Mouse (Mus musculus) lung, postnatal 0 days (tissue): ENCODE results near the gene Aff1. TPM values are rescaled to one million over a fixed set of nuclear protein-coding genes. Genes with fewer than 3 reads are reported as not detected.

ENCODE experiments used
- ATAC-seq: fragments of 200-750 bp; cut with Nextera tagmentation; 2 replicates; pipeline ENCODE4 v1.8.0; 2017; ENCODE audit warnings: moderate library complexity
- DNase-seq: peaks from one replicate; pipeline ENCODE4 v3.0.0-alpha.2; 2016; ENCODE audit warnings: low spot score
- H3K27ac ChIP-seq: fragments of 300-500 bp; sonication (generic); 2 replicates; pipeline ENCODE4 v1.5.1; 2014; ENCODE audit warnings: antibody characterized with exemption, mild to moderate bottlenecking, low read length, mixed read lengths
- H3K27me3 ChIP-seq: fragments of 300-500 bp; sonication (generic); replicated peaks from 2 replicates; pipeline ENCODE4 v1.6.1; 2014; ENCODE audit warnings: low read length, mixed read lengths; ENCODE audit not compliant: insufficient read depth
- H3K36me3 ChIP-seq: fragments of 300-500 bp; sonication (generic); 2 replicates; pipeline ENCODE4 v1.6.1; 2014; ENCODE audit warnings: low read length, mixed read lengths; ENCODE audit not compliant: insufficient read depth
- H3K4me1 ChIP-seq: fragments of 300-500 bp; sonication (generic); 2 replicates; pipeline ENCODE4 v1.6.1; 2014; ENCODE audit warnings: antibody characterized with exemption, low read depth, low read length, mixed read lengths; ENCODE audit not compliant: insufficient read depth
- H3K4me2 ChIP-seq: fragments of 300-500 bp; sonication (generic); replicated peaks from 2 replicates; pipeline ENCODE4 v1.6.1; 2014; ENCODE audit warnings: low read depth, mild to moderate bottlenecking, low read length, moderate library complexity, mixed read lengths
- H3K4me3 ChIP-seq: fragments of 300-500 bp; sonication (generic); 2 replicates; pipeline ENCODE4 v1.5.1; 2014; ENCODE audit warnings: low read depth, low read length
- H3K9ac ChIP-seq: fragments of 300-500 bp; sonication (generic); replicated peaks from 2 replicates; pipeline ENCODE4 v1.6.1; 2014; ENCODE audit warnings: low read depth, mild to moderate bottlenecking
- H3K9me3 ChIP-seq: fragments of 300-500 bp; sonication (generic); 2 replicates; pipeline ENCODE4 v1.6.1; 2016; ENCODE audit warnings: low read length, mixed read lengths
- CTCF ChIP-seq: IDR thresholded peaks from 2 replicates; pipeline ENCODE4 v1.5.1; 2016; ENCODE audit warnings: antibody characterized with exemption, mild to moderate bottlenecking
- EP300 ChIP-seq: IDR thresholded peaks from 2 replicates; pipeline ENCODE4 v1.6.1; 2016; ENCODE audit warnings: antibody characterized with exemption, mild to moderate bottlenecking, control low read depth
- WGBS: fragments of 180-500 bp; shearing (Covaris S2); extraction: QIAGEN DNeasy Blood & Tissue Kit; methylation state at CpG from one replicate; pipeline ENCODE4 v1.1.7; 2014; 5-methylcytosine and 5-hydroxymethylcytosine counted together
- polyA plus RNA-seq: library from polyadenylated mRNA; unstranded; fragments of >200 nt; fragmentation: Nextera tagmentation; extraction: Ambion mirVana; gene quantifications from 2 replicates; pipeline ENCODE4 v1.2.1, GENCODE M21; 2015

The Aff1 gene
- polyA plus RNA-seq, 1 experiment from 2014 or later = 9.4 TPM

DNA sequence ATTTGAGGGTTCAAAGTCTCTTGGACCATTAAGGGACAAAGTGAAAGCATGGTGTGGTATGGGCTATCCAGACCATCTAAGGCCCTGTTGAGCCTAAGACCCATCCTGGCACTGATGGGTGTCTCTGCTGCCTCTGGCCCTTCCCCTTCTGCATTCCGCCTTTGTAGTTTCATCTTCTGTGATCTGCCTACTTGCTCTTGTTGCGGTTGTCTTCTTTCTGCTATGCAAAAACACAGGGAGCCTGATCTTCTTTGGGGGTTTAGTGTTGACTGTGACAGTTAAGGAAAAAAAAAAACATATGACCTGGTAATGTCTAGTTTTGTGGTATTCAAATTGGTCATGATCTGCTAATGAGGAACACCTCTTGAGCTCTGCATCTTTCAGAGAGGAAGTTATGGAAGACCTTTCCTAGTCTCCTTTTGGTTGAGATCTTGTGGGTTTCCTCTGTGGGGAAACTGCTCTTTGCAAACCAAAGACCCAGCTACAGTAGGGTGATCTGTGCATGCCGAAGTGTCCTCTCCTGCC is 54.4 kb downstream of the Aff1 start:
- H3K4me1 ChIP-seq = no peaks in the 10 kb centered on the region
- WGBS = 89% methylated on average over 3 of the region's 3 CpGs
- no peak for ATAC-seq

DNA sequence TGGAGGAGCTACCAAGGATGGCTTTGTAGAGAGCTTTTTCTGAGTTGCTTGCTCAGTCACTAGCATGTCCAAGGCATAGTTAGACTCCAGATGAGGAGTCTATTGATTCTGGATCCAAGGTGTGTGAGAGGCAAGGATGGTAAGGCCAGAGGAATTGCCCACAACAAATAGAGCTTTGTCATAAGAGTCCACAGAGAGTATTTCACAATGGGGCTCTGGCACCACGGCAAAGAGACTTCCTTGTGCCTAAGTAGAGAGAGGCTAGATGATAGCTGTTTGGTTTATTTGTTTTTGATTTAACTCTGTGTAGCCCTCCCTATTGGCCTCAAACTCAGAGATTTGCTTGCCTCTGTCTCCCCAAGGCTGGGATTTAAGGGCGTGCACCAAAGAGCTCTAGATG is 54.9 kb downstream of the Aff1 start:
- no peaks in the 10 kb centered on the region for H3K4me1 ChIP-seq
- H3K27ac ChIP-seq = no peak overlapping the region
- no peak overlapping the region for H3K4me2 ChIP-seq
- H3K9me3 ChIP-seq = no peaks in the 10 kb centered on the region
- no peak overlapping the region for H3K4me3 ChIP-seq
- no peak overlapping the region for H3K9ac ChIP-seq
- DNase-seq (peak; percentile 38), ATAC-seq (peak; percentile 55)
- no peak for TF ChIP-seq CTCF
- TF ChIP-seq EP300 = no peak
- WGBS = 53% methylated on average over 2 of the region's 2 CpGs
- no peaks in the 10 kb centered on the region for H3K27me3 ChIP-seq
- H3K36me3 ChIP-seq = no peaks in the 10 kb centered on the region

More for the DNA sequence above, 54.4 kb downstream of the Aff1 start:
- no peak for DNase-seq
- Histone ChIP-seq H3K36me3 (no peaks in the 10 kb centered on the region), H3K9me3 (no peaks in the 10 kb centered on the region), H3K27me3 (no peaks in the 10 kb centered on the region), H3K9ac (no peak overlapping the region), H3K4me2 (no peak overlapping the region), H3K4me3 (no peak overlapping the region), H3K27ac (no peak overlapping the region)
- no peak for TF ChIP-seq CTCF
- TF ChIP-seq EP300 = no peak

DNA sequence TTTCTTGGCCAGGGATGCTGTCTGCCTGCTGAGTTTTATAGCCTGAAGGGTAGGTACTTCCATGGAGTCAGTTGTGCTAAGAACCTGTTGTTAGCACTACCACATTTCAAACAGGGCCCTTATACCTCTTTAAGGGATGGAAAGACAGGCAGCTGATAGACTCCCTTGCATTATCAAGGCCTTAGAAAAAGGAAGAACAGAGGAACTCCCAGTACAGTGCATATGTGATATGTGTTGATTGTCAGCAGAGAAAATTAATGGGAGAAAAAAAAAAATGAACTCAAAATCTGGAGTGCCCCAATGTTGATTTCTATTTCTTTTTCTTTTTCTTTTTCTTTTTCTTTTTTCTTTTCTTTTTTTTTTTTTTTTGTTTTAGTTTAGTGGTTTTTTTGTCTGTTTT is 56.2 kb downstream of the Aff1 start:
- Histone ChIP-seq H3K27me3 (no peaks in the 10 kb centered on the region), H3K27ac (no peak overlapping the region), H3K9ac (no peak overlapping the region), H3K4me3 (no peak overlapping the region), H3K36me3 (no peaks in the 10 kb centered on the region), H3K9me3 (no peaks in the 10 kb centered on the region), H3K4me1 (peaks cover 7% of the 10 kb centered on the region; the same call in 1 of the 2 replicates), H3K4me2 (no peak overlapping the region)
- TF ChIP-seq CTCF (no peak), EP300 (no peak)
- ATAC-seq (no peak), DNase-seq (no peak)

DNA sequence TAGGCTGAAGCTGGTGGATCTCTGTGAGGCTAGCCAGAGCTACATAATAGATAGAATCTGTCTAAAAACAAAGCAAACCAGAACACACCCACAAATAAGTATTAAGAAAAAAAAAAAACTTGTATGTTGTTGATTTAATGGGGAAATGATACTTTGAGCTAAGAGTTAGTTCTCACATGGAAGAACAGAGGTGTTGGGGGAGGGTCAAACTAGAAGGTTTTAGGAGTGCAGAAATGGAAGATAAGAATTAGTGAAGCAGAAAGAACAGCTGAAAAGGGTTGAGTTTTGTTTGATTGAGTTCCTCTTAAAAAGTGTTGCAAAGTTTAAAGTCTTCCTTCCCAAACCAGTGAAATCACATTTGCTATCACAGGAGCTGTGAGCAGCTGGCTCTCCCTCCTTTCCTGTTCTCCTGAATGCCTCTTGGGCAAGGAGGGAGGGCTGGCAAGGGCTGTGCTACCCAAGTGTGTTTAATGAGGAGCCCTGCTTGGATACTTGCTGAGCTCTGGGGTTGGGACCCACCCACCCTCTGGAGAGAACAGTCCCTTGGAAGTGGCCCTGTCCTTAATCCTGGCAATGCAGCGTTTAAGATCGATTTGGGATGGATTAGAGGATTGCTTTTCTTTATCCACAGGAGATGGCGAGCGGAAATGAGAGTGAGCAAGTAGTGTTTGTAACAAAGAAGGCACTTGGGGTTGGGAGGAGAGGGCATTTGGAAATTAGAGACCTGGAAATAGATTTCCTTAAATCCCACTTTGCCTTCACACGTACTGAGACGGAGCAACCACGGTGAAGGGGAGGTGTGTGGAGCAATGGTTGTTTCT is 57.5 kb downstream of the Aff1 start:
- ATAC-seq (no peak), DNase-seq (peak; percentile 35)
- Histone ChIP-seq H3K27ac (peak overlapping the region; percentile 9; the same call in 1 of the 2 replicates), H3K4me1 (peaks cover 7% of the 10 kb centered on the region; the same call in 1 of the 2 replicates), H3K36me3 (no peaks in the 10 kb centered on the region), H3K4me2 (no peak overlapping the region), H3K9ac (no peak overlapping the region), H3K9me3 (no peaks in the 10 kb centered on the region), H3K4me3 (no peak overlapping the region), H3K27me3 (no peaks in the 10 kb centered on the region)
- WGBS = 70% methylated on average over 7 of the region's 7 CpGs
- TF ChIP-seq EP300 (no peak), CTCF (no peak)

DNA sequence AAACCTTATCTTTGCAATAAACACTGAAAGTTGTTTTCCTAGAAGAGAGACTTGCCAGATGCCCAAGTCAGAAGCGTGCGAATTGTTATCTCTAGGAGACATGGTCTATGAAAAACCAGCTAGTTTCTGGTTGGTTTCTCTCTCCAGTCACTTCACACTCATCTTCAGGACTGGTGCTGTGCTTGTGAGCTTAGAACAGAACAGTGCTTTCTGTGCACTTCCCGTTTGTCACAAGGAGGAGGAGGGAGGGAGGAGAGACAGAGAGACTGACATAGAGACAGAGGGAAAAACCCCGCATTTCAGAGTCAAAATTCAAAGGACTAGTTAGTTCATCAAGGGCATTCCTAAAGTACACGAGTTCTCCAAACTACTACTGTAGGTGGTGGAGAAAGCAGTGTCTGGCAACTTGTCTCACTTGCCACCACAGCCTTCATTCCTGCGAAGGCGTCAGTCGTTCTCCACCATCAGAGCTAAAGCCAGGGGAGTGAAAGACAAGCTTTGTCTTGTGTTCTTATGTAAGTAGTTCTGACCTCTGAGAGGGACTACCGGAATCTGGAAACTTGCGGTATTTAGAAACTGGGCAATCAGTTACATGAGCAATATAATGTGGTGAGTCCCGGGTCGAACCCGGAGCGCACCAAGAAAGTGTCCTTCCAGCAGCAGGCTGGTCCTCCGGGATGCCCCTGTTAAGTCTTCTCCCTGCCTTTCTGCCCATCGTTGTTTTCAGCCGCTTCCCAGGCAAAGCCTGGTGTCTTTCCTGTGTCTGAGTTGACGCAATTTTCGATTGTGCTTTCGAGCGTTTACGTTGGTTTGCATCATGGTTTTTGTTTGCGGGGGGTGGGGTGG is 60.7 kb downstream of the Aff1 start:
- ATAC-seq (no peak), DNase-seq (peak; percentile 59)
- no peaks in the 10 kb centered on the region for H3K27me3 ChIP-seq
- H3K4me3 ChIP-seq = peak overlapping the region; percentile 78
- peaks cover 13% of the 10 kb centered on the region for H3K4me1 ChIP-seq
- TF ChIP-seq EP300 (no peak), CTCF (no peak)
- H3K4me2 ChIP-seq = peak overlapping the region; percentile 58
- H3K27ac ChIP-seq = peak overlapping the region; percentile 99
- WGBS = 2% methylated on average over 23 of the region's 23 CpGs
- no peaks in the 10 kb centered on the region for H3K36me3 ChIP-seq
- no peaks in the 10 kb centered on the region for H3K9me3 ChIP-seq
- peak overlapping the region; percentile 74 for H3K9ac ChIP-seq
